ENCODE assay signal across 7 mouse cellular contexts in the genomic region with DNA sequence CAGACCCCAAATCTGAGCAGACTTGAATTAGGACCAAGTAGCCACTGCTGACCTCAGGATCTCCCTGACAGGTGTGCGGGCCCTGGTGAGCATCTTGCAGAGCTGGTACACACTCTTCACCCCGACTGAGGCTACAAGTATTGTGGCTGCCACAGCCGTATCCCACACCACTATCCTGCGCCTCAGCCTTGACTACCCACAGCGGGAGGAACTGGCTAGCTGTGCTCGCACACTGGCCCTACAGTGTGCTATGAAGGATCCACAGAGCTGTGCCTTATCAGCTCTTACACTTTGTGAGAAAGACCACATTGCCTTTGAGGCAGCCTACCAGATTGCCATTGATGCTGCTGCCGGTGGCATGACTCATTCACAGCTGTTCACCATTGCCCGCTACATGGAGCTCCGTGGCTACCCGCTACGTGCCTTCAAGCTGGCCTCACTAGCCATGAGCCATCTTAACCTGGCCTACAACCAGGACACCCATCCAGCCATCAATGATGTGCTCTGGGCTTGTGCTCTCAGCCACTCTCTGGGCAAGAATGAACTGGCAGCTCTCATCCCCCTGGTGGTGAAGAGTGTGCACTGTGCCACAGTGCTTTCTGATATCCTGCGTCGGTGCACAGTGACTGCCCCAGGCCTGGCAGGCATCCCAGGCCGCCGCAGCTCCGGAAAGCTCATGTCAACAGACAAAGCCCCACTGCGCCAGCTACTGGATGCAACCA. TPM values are rescaled to one million over a fixed set of nuclear protein-coding genes. Genes with fewer than 3 reads are reported as not detected.
DNase-seq lines count a peak whose midpoint lies in the region; ATAC-seq lines count a peak whose summit lies in the region.

No protein-coding gene starts in this region.

- no peak overlapping the region for H3K4me3 ChIP-seq in limb, embryonic 11.5 days (ENCODE audit: low read depth, low read length)
- no peak overlapping the region for H3K4me3 ChIP-seq in midbrain, embryonic 13.5 days (replicated peaks)

- H3K9ac ChIP-seq in limb, embryonic 11.5 days (ENCODE audit: low read length) = no peak overlapping the region
- H3K9ac ChIP-seq in midbrain, embryonic 13.5 days (replicated peaks) = no peak overlapping the region

- WGBS in limb, embryonic 11.5 days = 68% methylated on average over 17 of the region's 17 CpGs
- 60% methylated on average over 17 of the region's 17 CpGs for WGBS in midbrain, embryonic 13.5 days

- peaks cover 3% of the 10 kb centered on the region for H3K36me3 ChIP-seq in limb, embryonic 11.5 days (ENCODE audit: control insufficient read depth, insufficient read depth, low read length)
- H3K36me3 ChIP-seq in midbrain, embryonic 13.5 days = peaks cover 64% of the 10 kb centered on the region

- no peaks in the 10 kb centered on the region for H3K9me3 ChIP-seq in limb, embryonic 11.5 days (ENCODE audit: control insufficient read depth, low read length)
- no peaks in the 10 kb centered on the region for H3K9me3 ChIP-seq in midbrain, embryonic 13.5 days

- no peaks in the 10 kb centered on the region for H3K4me1 ChIP-seq in limb, embryonic 11.5 days (ENCODE audit: control insufficient read depth, insufficient read depth, low read length)
- H3K4me1 ChIP-seq in midbrain, embryonic 13.5 days (replicated peaks) = no peaks in the 10 kb centered on the region

- peak; percentile 96 for ATAC-seq in common myeloid progenitor, adult 5-6 weeks (replicated peaks; ENCODE audit: low read depth, poor library complexity, severe bottlenecking)
- ATAC-seq in limb, embryonic 11.5 days (ENCODE audit: insufficient number of reproducible peaks, low FRiP score, low TSS enrichment, low read depth) = 0 out of 2 replicates have a peak, but pooled peaks have one; percentile 12
- peak; percentile 84 for ATAC-seq in midbrain, embryonic 13.5 days

- no peaks in the 10 kb centered on the region for H3K27me3 ChIP-seq in limb, embryonic 11.5 days (ENCODE audit: control insufficient read depth, insufficient read depth, low read length)
- no peaks in the 10 kb centered on the region for H3K27me3 ChIP-seq in midbrain, embryonic 13.5 days

- H3K27ac ChIP-seq in limb, embryonic 11.5 days (replicated peaks; ENCODE audit: low read depth, low read length) = no peak overlapping the region
- H3K27ac ChIP-seq in midbrain, embryonic 13.5 days = no peak overlapping the region; the same call in 1 of the 2 replicates

- intact Hi-C loops in gastrocnemius, postnatal 14 days (cut with DNase I; ENCODE audit: low total_unique reads) = loop anchor here (5.0 kb wide), 1 partner anchor 154 kb away; no protein-coding TSS in a partner anchor

- peak; percentile 88 to 92 for DNase-seq in adrenal gland, adult (ENCODE audit: inconsistent age in 2 of 2, low spot score in 1 of 2)
- peak; percentile 66 for DNase-seq in gastrocnemius, postnatal 14 days
- peak; percentile 75 for DNase-seq in kidney, adult 18-20 months
- DNase-seq in limb, embryonic 11.5 days (ENCODE audit: low spot score) = peak; percentile 68
- DNase-seq in spleen, adult 12 weeks (ENCODE audit: low spot score) = peak; percentile 40

- no peak overlapping the region for H3K4me2 ChIP-seq in limb, embryonic 11.5 days (ENCODE audit: low read depth, severe bottlenecking)
- H3K4me2 ChIP-seq in midbrain, embryonic 13.5 days (replicated peaks) = no peak overlapping the region

RNA-seq across cellular contexts. Expression of a gene that starts 7.7 kb away (rescaled TPM):
- 69.2 and 87.5 TPM in 2 replicates for total RNA-seq in common myeloid progenitor, adult 5-6 weeks (2017)
- total RNA-seq in gastrocnemius, postnatal 14 days (2021) = 10 to 100 TPM; 52.3 to 60.4 TPM
- polyA plus RNA-seq in limb, embryonic 11.5 days (2014; fragmentation: Nextera tagmentation; extraction: Ambion mirVana) = 121 and 129 TPM in 2 replicates
- 73.4 and 73.6 TPM in 2 replicates for polyA plus RNA-seq in midbrain, embryonic 13.5 days (2015; fragmentation: Nextera tagmentation; extraction: Ambion mirVana)

RNA-seq across cellular contexts. Expression of a gene that starts 8.6 kb away (rescaled TPM):
- total RNA-seq in common myeloid progenitor, adult 5-6 weeks (2017) = 11.0 and 13.2 TPM in 2 replicates
- 10 to 100 TPM; 12.6 to 14.7 TPM for total RNA-seq in gastrocnemius, postnatal 14 days (2021)
- 6.7 and 9.9 TPM in 2 replicates for polyA plus RNA-seq in limb, embryonic 11.5 days (2014; fragmentation: Nextera tagmentation; extraction: Ambion mirVana)
- polyA plus RNA-seq in midbrain, embryonic 13.5 days (2015; fragmentation: Nextera tagmentation; extraction: Ambion mirVana) = 18.3 and 20.2 TPM in 2 replicates

RNA-seq across cellular contexts. Expression of a gene that starts 32.6 kb away (rescaled TPM):
- 41.6 and 48.6 TPM in 2 replicates for total RNA-seq in common myeloid progenitor, adult 5-6 weeks (2017)
- 10 to 100 TPM; 22.0 to 24.8 TPM for total RNA-seq in gastrocnemius, postnatal 14 days (2021)
- 53.5 and 57.2 TPM in 2 replicates for polyA plus RNA-seq in limb, embryonic 11.5 days (2014; fragmentation: Nextera tagmentation; extraction: Ambion mirVana)
- 45.5 and 50.2 TPM in 2 replicates for polyA plus RNA-seq in midbrain, embryonic 13.5 days (2015; fragmentation: Nextera tagmentation; extraction: Ambion mirVana)

Comparison
In these comparisons a context has a peak if more than half of its experiments do, and no peak if none do; other contexts are left out.
1. DNase-seq: peak in every context shown above with its lines; median percentile 90 in adrenal gland, adult; 75 in kidney, adult 18-20 months; 68 in limb, embryonic 11.5 days; 66 in gastrocnemius, postnatal 14 days; 40 in spleen, adult 12 weeks.
2. ATAC-seq: peak in every context shown above with its lines; median percentile 96 in common myeloid progenitor, adult 5-6 weeks; 84 in midbrain, embryonic 13.5 days; 12 in limb, embryonic 11.5 days.